Mouse (Mus musculus) left cerebral cortex, postnatal 36 days (tissue): Measurements from ENCODE around the gene Zfp944. TPM values are rescaled to one million over a fixed set of nuclear protein-coding genes. Genes with fewer than 3 reads are reported as not detected.
"Not testable (repeated sequence)": the region's sequence is repeated elsewhere in the genome, so short reads cannot be mapped to it uniquely, and the experiment has no call there.

Experiments used
- DNase-seq, 2 experiments: peaks; one replicate each; pipeline ENCODE4 v3.0.0; 2021 to 2022; ENCODE audit warnings: low spot score in 2 of 2, mixed read lengths in 1 of 2
- intact Hi-C: fragments of 180-260 bp; cut with DNase I; formaldehyde crosslinking; loops from one replicate; pipeline ENCODE4 v1.15.1; 2025
- total RNA-seq, 2 experiments: library from RNA; stranded (reverse); gene quantifications; 2 replicates each; pipeline ENCODE4 v1.2.3; 2021

Zfp944 gene
- 10 to 100 TPM in 1 of 2 experiments, 1 to 10 TPM in 1; 7.3 to 10.3 TPM for total RNA-seq

GRCm38 (mm10) chr17:22361101-22361781 lies at the start of gene Zfp944, which contains the start of gene Zfp758:
Gene Zfp944 (minus strand): TSS chr17:22361400.
Gene Zfp758 (plus strand): TSS chr17:22361453.
- peak; percentile 38 to 51 for DNase-seq
- intact Hi-C loops, result loop anchor here (5.0 kb wide), 1 partner anchor 1186 kb away; no protein-coding TSS in a partner anchor

GRCm38 (mm10) chr17:22410756-22411155 lies 49.6 kb upstream of the Zfp944 start:
- DNase-seq, result no peak
- intact Hi-C loops, result loop anchor here (10.0 kb wide), 1 partner anchor 326 kb away; no protein-coding TSS in a partner anchor

- no peak for DNase-seq
- intact Hi-C loops, result loop anchor here (5.0 kb wide), 1 partner anchor 1183 kb away; no protein-coding TSS in a partner anchor
These were observed 2.7 kb upstream of the Zfp944 start for GRCm38 (mm10) chr17:22363895-22364294.

GRCm38 (mm10) chr17:22360572-22360971 lies 628 bp downstream of the Zfp944 start:
- no peak for DNase-seq
- intact Hi-C loops, result loop anchor here (5.0 kb wide), 1 partner anchor 1187 kb away; no protein-coding TSS in a partner anchor

- no peak for DNase-seq
- intact Hi-C loops, result loop anchor here (2.0 kb wide), 1 partner anchor 64 kb away; no protein-coding TSS in a partner anchor
These were observed 8.4 kb downstream of the Zfp944 start for GRCm38 (mm10) chr17:22352794-22353193.

- DNase-seq, result not testable (repeated sequence)
- intact Hi-C loops, result loop anchor here (10.0 kb wide), 1 partner anchor 90 kb away; the partner anchor contains the start of gene Zfp994
These were observed 46.0 kb downstream of the Zfp944 start for GRCm38 (mm10) chr17:22315247-22315646.

- intact Hi-C loops, result loop anchor here (10.0 kb wide), 1 partner anchor 90 kb away; the partner anchor contains the start of gene Zfp994
These were observed 46.4 kb downstream of the Zfp944 start, which contains the start of gene CT030661.1 for GRCm38 (mm10) chr17:22314730-22315226. Gene CT030661.1 (minus strand): TSS chr17:22314837.

GRCm38 (mm10) chr17:22314219-22314618 lies 47.0 kb downstream of the Zfp944 start:
- intact Hi-C loops, result loop anchor here (10.0 kb wide), 1 partner anchor 89 kb away; the partner anchor contains the start of gene Zfp994
- not testable (repeated sequence) for DNase-seq

More at GRCm38 (mm10) chr17:22314730-22315226, 46.4 kb downstream of the Zfp944 start, which contains the start of gene CT030661.1:
- DNase-seq, result peak; percentile 85 to 92

Other genes with a start within 250 kb of the Zfp944 start
- under 1 TPM; 0.22 to 0.32 TPM for gene Zfp947, start 195.2 kb downstream of the Zfp944 start, total RNA-seq
- gene Zfp994, start 135.8 kb downstream of the Zfp944 start, total RNA-seq, result 1 to 10 TPM; 4.2 to 4.4 TPM
- gene CT030661.1, start 46.6 kb downstream of the Zfp944 start, total RNA-seq, result 10 to 100 TPM; 11.4 to 11.7 TPM
- gene Zfp758, start 53 bp upstream of the Zfp944 start, total RNA-seq, result 10 to 100 TPM in 1 of 2 experiments, 1 to 10 TPM in 1; 9.7 to 11.3 TPM
- gene Zfp946, start 62.8 kb upstream of the Zfp944 start, total RNA-seq, result 10 to 100 TPM in 1 of 2 experiments, 1 to 10 TPM in 1; 9.5 to 10.9 TPM
- gene Vmn2r111, start 212.1 kb upstream of the Zfp944 start, total RNA-seq, result not detected
- gene Vmn2r112, start 239.6 kb upstream of the Zfp944 start, total RNA-seq, result not detected